In genomic region chr16:33141758-33142280, GRCm38 (mm10) we compare ENCODE assay signal across 17 mouse cellular contexts.
"Had no signal": no experiment of that assay in that cellular context is flagged by ENCODE, and none has a peak within 500 bp of the region (broad histone marks: within the 10 kb centered on the region; RNA-seq: fewer than 3 reads in every experiment).

No protein-coding gene starts in this region.

- H3K4me3 ChIP-seq: lung, embryonic 15.5 days; megakaryocyte, embryonic 14.5 days; midbrain, embryonic 13.5 days; midbrain, embryonic 15.5 days; neural tube, embryonic 12.5 days; stomach, embryonic 15.5 days had no signal

- H3K9ac ChIP-seq: liver, postnatal 0 days; lung, embryonic 15.5 days; midbrain, embryonic 13.5 days; midbrain, embryonic 15.5 days; neural tube, embryonic 12.5 days; stomach, embryonic 15.5 days had no signal

- H3K4me2 ChIP-seq: lung, embryonic 15.5 days; midbrain, embryonic 11.5 days; midbrain, embryonic 13.5 days; midbrain, embryonic 15.5 days; neural tube, embryonic 12.5 days; stomach, embryonic 15.5 days had no signal

- H3K36me3 ChIP-seq: lung, embryonic 15.5 days; midbrain, embryonic 13.5 days; midbrain, embryonic 15.5 days; neural tube, embryonic 12.5 days; stomach, embryonic 15.5 days had no signal

- H3K27me3 ChIP-seq: lung, embryonic 15.5 days; midbrain, embryonic 13.5 days; midbrain, embryonic 15.5 days; neural tube, embryonic 12.5 days; stomach, embryonic 15.5 days had no signal

- H3K9me3 ChIP-seq: lung, embryonic 15.5 days; midbrain, embryonic 15.5 days; neural tube, embryonic 12.5 days; stomach, embryonic 15.5 days had no signal

- DNase-seq: liver, postnatal 0 days; lung, adult 2 months; lung, postnatal 14 days; lung, postnatal 36 days; right cerebral cortex, postnatal 14 days; thymus, adult 18-20 months; thymus, postnatal 14 days; thymus, postnatal 36 days had no signal

- H3K27ac ChIP-seq: lung, embryonic 15.5 days; macrophage; midbrain, embryonic 13.5 days; midbrain, embryonic 15.5 days; neural tube, embryonic 12.5 days; stomach, embryonic 15.5 days; stomach, postnatal 0 days had no signal

- H3K4me1 ChIP-seq: lung, embryonic 15.5 days; midbrain, embryonic 13.5 days; midbrain, embryonic 15.5 days; neural tube, embryonic 12.5 days; stomach, embryonic 15.5 days had no signal
